Mouse (Mus musculus) stomach, embryonic 15.5 days (tissue): ENCODE measurements around the gene Agps. TPM values are rescaled to one million over a fixed set of nuclear protein-coding genes. Genes with fewer than 3 reads are reported as not detected.

Source experiments
- ATAC-seq: fragments of 200-750 bp; cut with Nextera tagmentation; 2 replicates; pipeline ENCODE4 v1.8.0; 2017; ENCODE audit warnings: low read depth, moderate number of reproducible peaks, moderate TSS enrichment; ENCODE audit not compliant: insufficient read depth, low FRiP score
- H3K27ac ChIP-seq: fragments of 300-500 bp; sonication (generic); 2 replicates; pipeline ENCODE4 v1.5.1; 2015; ENCODE audit warnings: mild to moderate bottlenecking, inconsistent platforms
- H3K27me3 ChIP-seq: fragments of 300-500 bp; sonication (generic); replicated peaks from 2 replicates; pipeline ENCODE4 v1.6.1; 2015; ENCODE audit warnings: inconsistent platforms
- H3K36me3 ChIP-seq: fragments of 300-500 bp; sonication (generic); 2 replicates; pipeline ENCODE4 v1.6.1; 2015; ENCODE audit warnings: inconsistent platforms
- H3K4me1 ChIP-seq: fragments of 300-500 bp; sonication (generic); 2 replicates; pipeline ENCODE4 v1.6.1; 2015; ENCODE audit warnings: inconsistent platforms
- H3K4me2 ChIP-seq: fragments of 300-500 bp; sonication (generic); 2 replicates; pipeline ENCODE4 v1.6.1; 2015; ENCODE audit warnings: mild to moderate bottlenecking, inconsistent platforms
- H3K4me3 ChIP-seq: fragments of 300-500 bp; sonication (generic); replicated peaks from 2 replicates; pipeline ENCODE4 v1.5.1; 2015; ENCODE audit warnings: inconsistent platforms
- H3K9ac ChIP-seq: fragments of 300-500 bp; sonication (generic); 2 replicates; pipeline ENCODE4 v1.6.1; 2015; ENCODE audit warnings: inconsistent platforms
- H3K9me3 ChIP-seq: fragments of 300-500 bp; sonication (generic); 2 replicates; pipeline ENCODE4 v1.6.1; 2016; ENCODE audit warnings: inconsistent platforms
- WGBS: fragments of 180-500 bp; shearing (Covaris S2); methylation state at CpG from one replicate; pipeline ENCODE4 v1.1.7; 2015; 5-methylcytosine and 5-hydroxymethylcytosine counted together
- polyA plus RNA-seq: library from polyadenylated mRNA; unstranded; fragments of >200 nt; fragmentation: Nextera tagmentation; extraction: Ambion mirVana; gene quantifications from 2 replicates; pipeline ENCODE4 v1.2.1, GENCODE M21; 2015

The Agps gene
- polyA plus RNA-seq, result 29.8 and 35.5 TPM in 2 replicates

- peak within 1 kb of the TSS; percentile 80 for H3K27ac ChIP-seq
- WGBS, result under 1% methylated on average over 77 of the region's 86 CpGs
- H3K9me3 ChIP-seq, result no peaks in the 10 kb centered on the region
- H3K36me3 ChIP-seq, result no peaks in the 10 kb centered on the region
- peak within 1 kb of the TSS; percentile 76 for H3K4me2 ChIP-seq
- no peaks in the 10 kb centered on the region for H3K27me3 ChIP-seq
- peak; percentile 93 for ATAC-seq
- peaks cover 14% of the 10 kb centered on the region for H3K4me1 ChIP-seq
- peak within 1 kb of the TSS; percentile 71 for H3K9ac ChIP-seq
- H3K4me3 ChIP-seq, result peak within 1 kb of the TSS; percentile 88
Measured at GRCm38 (mm10) chr2:75831881-75832633, at the start of gene Agps. Gene Agps, plus strand, starts transcription at chr2:75832177.

DNA sequence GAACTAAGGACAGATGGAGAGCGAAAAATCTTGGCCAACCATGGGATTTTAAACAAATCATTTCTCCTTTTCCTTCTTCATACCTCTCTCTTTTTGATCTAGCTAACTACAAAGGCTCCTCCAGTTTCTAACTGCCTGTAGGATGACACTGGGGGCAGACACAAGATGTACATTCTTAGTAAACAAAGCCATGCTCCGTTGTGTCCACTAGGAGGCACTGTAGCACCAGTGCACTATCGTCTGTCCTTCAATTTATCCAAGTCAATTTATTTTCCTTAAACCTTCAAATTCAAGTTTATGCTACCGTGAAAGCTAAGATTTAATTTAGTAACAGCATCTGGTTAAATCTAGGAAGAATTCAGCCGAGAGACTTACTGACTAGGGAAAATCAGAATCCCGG lies 45.9 kb upstream of the Agps start:
- no peaks in the 10 kb centered on the region for H3K9me3 ChIP-seq
- H3K27ac ChIP-seq, result no peak overlapping the region
- H3K4me1 ChIP-seq, result 0 out of 2 replicates have a peak, but pooled peaks cover 4% of the 10 kb centered on the region
- no peaks in the 10 kb centered on the region for H3K27me3 ChIP-seq
- H3K36me3 ChIP-seq, result no peaks in the 10 kb centered on the region
- no peak for ATAC-seq
- WGBS, result 18% methylated on average over 6 of the region's 6 CpGs
- H3K4me2 ChIP-seq, result no peak overlapping the region
- H3K9ac ChIP-seq, result no peak overlapping the region
- H3K4me3 ChIP-seq, result no peak overlapping the region

- no peak overlapping the region for H3K9ac ChIP-seq
- no peaks in the 10 kb centered on the region for H3K27me3 ChIP-seq
- H3K4me3 ChIP-seq, result no peak overlapping the region
- 67% methylated on average over 3 of the region's 3 CpGs for WGBS
- no peak overlapping the region for H3K4me2 ChIP-seq
- no peaks in the 10 kb centered on the region for H3K4me1 ChIP-seq
- no peaks in the 10 kb centered on the region for H3K9me3 ChIP-seq
- ATAC-seq, result no peak
- no peak overlapping the region for H3K27ac ChIP-seq
- no peaks in the 10 kb centered on the region for H3K36me3 ChIP-seq
Measured at GRCm38 (mm10) chr2:75788511-75788910, 43.5 kb upstream of the Agps start.

- H3K9me3 ChIP-seq, result no peaks in the 10 kb centered on the region
- H3K27ac ChIP-seq, result no peak overlapping the region
- no peak overlapping the region for H3K4me3 ChIP-seq
- H3K36me3 ChIP-seq, result no peaks in the 10 kb centered on the region
- no peaks in the 10 kb centered on the region for H3K4me1 ChIP-seq
- H3K27me3 ChIP-seq, result no peaks in the 10 kb centered on the region
- ATAC-seq, result no peak
- no peak overlapping the region for H3K9ac ChIP-seq
- 46% methylated on average over 14 of the region's 14 CpGs for WGBS
- no peak overlapping the region for H3K4me2 ChIP-seq
Measured at GRCm38 (mm10) chr2:75789959-75790523, 41.9 kb upstream of the Agps start.

GRCm38 (mm10) chr2:75791561-75792308 lies 40.2 kb upstream of the Agps start:
- Histone ChIP-seq H3K36me3 (no peaks in the 10 kb centered on the region), H3K9me3 (no peaks in the 10 kb centered on the region), H3K27me3 (no peaks in the 10 kb centered on the region), H3K4me1 (no peaks in the 10 kb centered on the region), H3K9ac (no peak overlapping the region), H3K27ac (no peak overlapping the region), H3K4me2 (no peak overlapping the region), H3K4me3 (no peak overlapping the region)
- ATAC-seq, result no peak
- WGBS, result 76% methylated on average over 18 of the region's 18 CpGs

GRCm38 (mm10) chr2:75792377-75793203 lies 39.4 kb upstream of the Agps start:
- Histone ChIP-seq H3K9ac (no peak overlapping the region), H3K4me1 (no peaks in the 10 kb centered on the region), H3K27me3 (no peaks in the 10 kb centered on the region), H3K36me3 (no peaks in the 10 kb centered on the region), H3K4me2 (no peak overlapping the region), H3K27ac (no peak overlapping the region), H3K9me3 (no peaks in the 10 kb centered on the region), H3K4me3 (no peak overlapping the region)
- no peak for ATAC-seq
- WGBS, result 56% methylated on average over 12 of the region's 12 CpGs

GRCm38 (mm10) chr2:75796181-75796580 lies 35.8 kb upstream of the Agps start:
- WGBS, result 72% methylated on average over 2 of the region's 2 CpGs
- no peak overlapping the region for H3K27ac ChIP-seq
- ATAC-seq, result no peak
- H3K36me3 ChIP-seq, result no peaks in the 10 kb centered on the region
- no peak overlapping the region for H3K9ac ChIP-seq
- no peaks in the 10 kb centered on the region for H3K4me1 ChIP-seq
- H3K4me2 ChIP-seq, result no peak overlapping the region
- H3K9me3 ChIP-seq, result no peaks in the 10 kb centered on the region
- no peak overlapping the region for H3K4me3 ChIP-seq
- H3K27me3 ChIP-seq, result no peaks in the 10 kb centered on the region

DNA sequence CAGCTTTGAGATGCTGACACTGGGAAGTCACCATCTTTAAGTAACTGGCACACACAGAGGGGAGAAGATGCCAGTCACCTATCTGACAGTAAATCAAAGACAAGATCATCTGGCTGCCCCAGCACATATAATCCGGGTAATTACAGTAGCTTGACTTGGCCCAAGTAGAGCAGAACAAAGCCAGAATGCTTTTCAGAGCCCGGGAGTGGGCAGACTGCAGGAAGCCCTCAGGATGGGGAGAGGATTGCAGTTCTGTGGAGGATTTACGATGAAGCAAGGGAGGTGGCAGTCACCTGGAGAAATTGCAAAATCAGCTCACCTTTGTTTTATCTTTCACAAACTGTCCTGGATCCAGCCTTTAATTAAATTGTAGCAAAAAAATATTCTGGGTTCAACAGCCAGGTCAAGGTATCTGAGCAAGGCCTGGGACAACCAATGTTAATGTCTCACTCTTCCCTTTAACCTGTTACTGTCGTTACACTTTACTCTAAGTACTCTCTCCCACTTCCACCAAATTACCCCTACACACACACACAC lies 33.5 kb upstream of the Agps start:
- no peak overlapping the region for H3K4me2 ChIP-seq
- H3K9ac ChIP-seq, result no peak overlapping the region
- no peaks in the 10 kb centered on the region for H3K36me3 ChIP-seq
- no peak for ATAC-seq
- no peaks in the 10 kb centered on the region for H3K9me3 ChIP-seq
- no peak overlapping the region for H3K27ac ChIP-seq
- no peaks in the 10 kb centered on the region for H3K4me1 ChIP-seq
- 74% methylated on average over 4 of the region's 4 CpGs for WGBS
- H3K4me3 ChIP-seq, result no peak overlapping the region
- H3K27me3 ChIP-seq, result no peaks in the 10 kb centered on the region

DNA sequence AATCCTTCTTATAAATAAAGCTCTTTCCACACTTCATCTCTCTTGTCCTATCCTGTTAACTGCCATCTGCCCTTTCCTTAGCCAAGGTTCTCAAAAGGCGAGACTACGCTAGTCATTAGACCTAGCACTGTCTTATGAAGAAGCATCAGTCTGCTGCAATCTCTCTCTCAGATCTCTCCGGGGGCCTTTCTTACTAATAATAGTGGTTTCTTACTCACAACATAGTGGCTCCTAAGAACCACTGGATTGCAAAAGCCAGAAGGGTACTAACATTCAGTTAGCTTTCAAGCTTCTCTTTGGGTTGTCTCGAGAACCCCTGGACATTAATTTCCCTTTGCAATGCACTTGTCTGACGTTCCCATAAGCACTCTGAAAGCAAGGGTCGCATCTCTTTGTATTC lies 26.2 kb upstream of the Agps start:
- no peak overlapping the region for H3K27ac ChIP-seq
- H3K36me3 ChIP-seq, result no peaks in the 10 kb centered on the region
- H3K4me1 ChIP-seq, result no peaks in the 10 kb centered on the region
- WGBS, result 88% methylated on average over 6 of the region's 6 CpGs
- H3K9me3 ChIP-seq, result no peaks in the 10 kb centered on the region
- no peaks in the 10 kb centered on the region for H3K27me3 ChIP-seq
- no peak for ATAC-seq
- H3K4me2 ChIP-seq, result no peak overlapping the region
- no peak overlapping the region for H3K9ac ChIP-seq
- no peak overlapping the region for H3K4me3 ChIP-seq

DNA sequence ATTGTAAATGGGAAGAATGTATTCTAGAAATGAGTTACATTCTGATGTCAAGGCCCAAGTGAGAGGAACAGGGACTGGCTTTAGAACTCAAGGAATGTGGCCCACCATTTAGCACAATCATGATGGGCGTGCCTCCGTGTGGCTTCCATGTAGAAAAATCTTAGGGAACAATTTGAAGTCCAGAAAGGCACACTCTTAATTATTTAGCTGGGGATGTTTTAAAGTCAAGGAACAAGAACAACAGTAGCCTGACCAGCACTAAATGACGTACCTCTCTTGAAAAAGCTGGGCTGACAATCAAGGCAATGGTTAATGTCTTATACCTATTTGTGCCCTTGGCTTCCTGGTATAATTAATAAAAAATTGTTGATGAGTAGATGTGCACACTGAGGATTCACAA lies 25.1 kb upstream of the Agps start:
- 94% methylated on average over 3 of the region's 3 CpGs for WGBS

GRCm38 (mm10) chr2:75807460-75807859 lies 24.5 kb upstream of the Agps start:
- WGBS, result 91% methylated on average over 5 of the region's 5 CpGs
- Histone ChIP-seq H3K36me3 (no peaks in the 10 kb centered on the region), H3K9ac (no peak overlapping the region), H3K27ac (no peak overlapping the region), H3K4me3 (no peak overlapping the region), H3K4me2 (no peak overlapping the region), H3K4me1 (no peaks in the 10 kb centered on the region), H3K27me3 (no peaks in the 10 kb centered on the region), H3K9me3 (no peaks in the 10 kb centered on the region)
- ATAC-seq, result no peak

More for the DNA sequence above, 25.1 kb upstream of the Agps start:
- no peaks in the 10 kb centered on the region for H3K4me1 ChIP-seq
- no peak overlapping the region for H3K4me3 ChIP-seq
- no peaks in the 10 kb centered on the region for H3K36me3 ChIP-seq
- H3K9me3 ChIP-seq, result no peaks in the 10 kb centered on the region
- H3K27ac ChIP-seq, result no peak overlapping the region
- H3K27me3 ChIP-seq, result no peaks in the 10 kb centered on the region
- no peak overlapping the region for H3K9ac ChIP-seq
- no peak for ATAC-seq
- no peak overlapping the region for H3K4me2 ChIP-seq
